Mouse (Mus musculus): Measurements from ENCODE around the gene Ablim1.
A peak's percentile ranks its signal among the peaks of the same experiment; 100 is the strongest.

Ablim1 gene

DNA sequence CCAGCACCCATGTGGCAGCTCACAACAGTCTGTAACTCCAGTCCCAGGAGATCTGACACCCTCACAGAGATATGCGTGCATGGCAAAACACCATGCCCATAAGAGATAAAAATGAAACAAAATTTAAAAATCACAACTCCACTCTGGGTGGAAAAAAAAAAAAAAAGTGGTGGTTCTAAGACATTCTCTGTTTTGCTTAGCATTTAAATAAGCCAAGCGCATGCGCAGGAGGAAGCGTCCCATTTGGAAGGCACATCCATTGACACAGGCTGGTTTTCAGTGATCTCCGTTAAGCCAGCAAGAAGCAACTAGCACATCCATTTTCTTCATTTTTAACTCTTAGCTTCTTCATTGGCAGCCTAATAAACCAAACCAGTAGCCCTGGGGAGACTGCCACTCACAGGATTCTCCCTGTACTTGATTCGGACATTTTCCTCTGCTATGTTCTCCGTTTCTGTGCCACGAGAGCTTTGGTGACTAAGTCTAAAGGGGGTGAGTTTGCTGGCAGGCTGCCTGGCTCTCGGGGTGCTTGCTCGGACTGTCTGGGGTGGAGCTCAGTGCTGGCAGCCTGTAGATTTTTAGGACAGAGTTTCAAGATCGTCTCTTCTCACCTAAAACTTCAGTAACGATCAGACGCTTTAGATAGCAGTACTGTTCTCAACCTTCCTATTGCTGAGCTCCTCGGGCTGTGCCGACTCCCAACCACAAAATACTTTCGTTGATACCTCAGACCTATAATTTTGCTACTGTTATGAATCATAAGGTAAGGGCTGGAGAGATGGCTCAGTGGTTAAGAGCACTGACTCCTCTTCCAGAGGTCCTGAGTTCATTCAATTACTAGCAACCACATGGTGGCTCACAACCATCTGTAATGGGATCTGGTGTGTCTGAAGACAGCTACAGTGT, 259.3 kb downstream of the Ablim1 start:
- no peak for DNase-seq

DNA sequence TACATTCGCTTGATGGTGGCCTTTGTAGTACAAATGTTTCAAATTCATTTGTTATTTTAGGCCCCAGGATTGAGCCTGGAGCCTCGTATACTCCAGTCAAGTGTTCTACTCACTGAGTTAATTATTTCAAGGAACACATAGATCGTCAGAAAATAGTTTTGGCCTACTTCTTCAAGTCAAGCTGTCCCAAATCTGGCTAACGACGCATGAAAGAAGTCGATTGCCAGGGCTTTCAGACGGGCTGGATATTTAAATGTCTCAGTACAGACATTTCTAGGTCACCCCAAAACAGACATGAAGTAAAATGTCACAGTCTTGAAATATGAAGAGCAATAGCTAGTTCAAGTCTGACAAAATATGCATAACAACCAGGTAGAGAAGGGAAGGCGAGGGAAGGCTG, 261.8 kb downstream of the Ablim1 start:
- no peak for DNase-seq

DNA sequence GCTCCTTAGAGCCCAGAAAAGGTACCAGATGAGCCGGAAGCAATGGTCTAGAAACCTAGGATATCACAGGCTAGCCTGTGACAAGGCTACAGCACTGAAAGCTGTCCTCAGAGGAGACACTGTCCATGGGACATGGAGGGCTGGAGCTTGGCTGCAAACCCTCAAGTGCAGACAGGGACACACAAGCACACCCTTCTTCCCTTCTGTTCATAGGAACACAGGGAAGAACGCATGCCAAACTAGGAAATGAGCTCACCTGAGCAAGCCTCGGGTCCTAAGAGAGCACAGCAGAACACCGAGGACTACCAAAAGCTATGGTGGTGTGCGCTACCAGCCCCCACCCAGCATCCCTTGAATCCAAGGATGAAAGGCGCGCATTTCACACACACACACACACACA, 262.7 kb downstream of the Ablim1 start:
- DNase-seq, result no peak

DNA sequence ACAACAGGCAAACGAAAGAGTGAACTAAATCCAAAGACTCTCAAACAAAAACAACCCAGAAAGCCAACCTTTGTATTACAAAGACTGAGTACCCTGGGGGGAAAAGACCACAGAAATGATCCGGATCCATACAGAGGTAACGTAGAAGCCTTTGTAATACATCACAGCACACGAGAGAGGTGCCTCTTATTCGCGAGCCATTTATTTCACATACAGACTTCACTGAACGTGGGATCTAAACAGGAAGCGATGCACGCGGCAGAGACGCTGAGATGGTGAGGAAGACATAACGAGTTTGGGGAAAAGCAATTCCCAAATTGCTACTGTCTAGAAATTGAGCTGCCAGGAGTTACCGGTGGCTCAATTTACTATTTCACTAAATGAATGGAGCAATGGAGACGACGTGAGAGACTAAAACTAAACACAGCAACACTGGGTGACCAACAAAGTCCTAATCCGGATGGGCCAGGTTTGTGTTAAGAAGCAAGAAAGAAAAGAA, 265.1 kb downstream of the Ablim1 start:
- no peak for DNase-seq

DNA sequence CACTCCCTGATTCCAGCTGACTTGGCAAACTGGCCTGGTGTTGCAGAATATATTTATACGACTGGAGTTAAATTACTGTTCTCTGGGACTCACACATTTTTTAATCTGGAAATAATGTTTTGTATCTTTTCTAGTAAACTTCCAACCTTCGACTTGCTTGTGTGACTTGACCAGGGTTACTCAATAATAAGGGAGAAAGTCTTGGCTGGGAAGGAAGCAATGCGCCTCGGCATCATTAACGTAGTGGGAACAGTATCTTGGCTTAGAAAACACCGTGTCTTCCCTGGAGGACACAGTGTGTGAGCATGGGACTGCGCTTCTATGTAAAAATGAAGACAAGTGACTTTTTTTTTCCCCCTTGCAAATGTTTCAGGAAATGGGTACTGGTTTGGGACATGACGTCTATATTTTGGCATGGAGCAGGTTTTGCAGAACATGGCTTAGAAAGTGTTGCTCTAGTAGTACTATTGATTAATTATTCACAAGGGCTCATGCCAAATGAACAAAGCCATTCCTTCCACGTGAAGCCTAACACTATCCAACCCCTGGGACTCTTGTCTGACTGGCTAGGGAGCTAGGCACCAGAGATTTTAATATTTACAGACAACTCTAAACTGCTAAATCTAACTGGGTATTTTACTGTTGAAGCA, 266.9 kb downstream of the Ablim1 start:
- DNase-seq, result peak; percentile 92

DNA sequence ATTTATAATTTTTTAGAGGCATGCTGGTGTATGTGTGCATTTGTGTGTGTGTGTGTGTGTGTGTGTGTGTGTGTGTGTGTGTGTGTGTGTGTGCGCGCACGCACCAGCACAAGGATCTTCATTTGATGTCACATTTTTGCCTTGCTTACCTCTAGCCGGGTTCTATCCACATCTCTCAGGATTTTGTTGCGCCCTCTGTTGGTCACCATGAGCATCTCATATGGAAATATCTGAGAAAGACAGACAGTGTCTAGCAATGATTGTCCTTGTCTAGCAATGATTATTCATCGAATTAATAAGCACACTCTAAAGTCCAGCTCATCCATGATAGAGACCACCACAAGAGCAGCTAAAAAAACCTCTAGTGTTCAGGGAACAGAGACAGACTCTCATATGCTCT, 275.5 kb downstream of the Ablim1 start:
- no peak for DNase-seq

DNA sequence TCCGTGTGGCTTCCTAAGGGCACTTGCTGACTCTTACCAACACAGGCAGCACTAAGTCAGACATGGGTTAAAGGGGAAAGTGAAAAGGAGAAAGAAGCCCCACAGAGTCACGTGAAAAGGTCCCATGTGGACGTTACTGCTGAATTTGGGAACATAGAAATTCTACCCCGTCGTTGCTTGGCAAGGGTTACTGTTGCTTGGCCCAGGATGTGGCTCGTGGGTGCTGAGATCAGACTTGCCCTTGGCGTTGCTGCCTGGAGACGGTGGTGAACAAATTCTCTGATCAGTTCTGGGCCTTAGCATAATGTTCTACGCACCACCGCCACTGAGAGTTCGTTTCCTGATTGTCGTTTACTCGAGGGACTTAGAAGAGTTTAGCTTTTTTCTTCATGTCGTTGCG, 277.9 kb downstream of the Ablim1 start:
- peak; percentile 89 for DNase-seq

DNA sequence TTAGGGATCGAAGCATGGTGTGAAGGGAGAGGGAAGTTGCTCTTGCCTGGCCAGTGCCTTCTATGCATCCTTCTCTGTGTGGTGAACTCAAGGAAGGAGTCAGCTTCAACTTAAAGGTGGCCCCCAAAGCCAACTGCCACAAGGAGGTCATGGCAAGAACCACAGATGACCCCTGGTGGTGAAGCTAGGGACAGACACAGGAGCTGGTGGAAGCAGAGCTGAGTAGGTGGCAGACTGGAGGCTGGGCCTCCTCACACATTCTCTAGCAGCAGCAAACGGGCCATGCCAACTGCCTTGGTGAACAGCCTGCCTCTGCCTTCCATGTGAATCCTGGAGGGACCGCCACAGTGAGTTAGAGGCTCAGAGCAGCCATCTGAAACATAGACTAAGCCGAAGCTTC, 283.1 kb downstream of the Ablim1 start:
- peak; percentile 97 for DNase-seq

DNA sequence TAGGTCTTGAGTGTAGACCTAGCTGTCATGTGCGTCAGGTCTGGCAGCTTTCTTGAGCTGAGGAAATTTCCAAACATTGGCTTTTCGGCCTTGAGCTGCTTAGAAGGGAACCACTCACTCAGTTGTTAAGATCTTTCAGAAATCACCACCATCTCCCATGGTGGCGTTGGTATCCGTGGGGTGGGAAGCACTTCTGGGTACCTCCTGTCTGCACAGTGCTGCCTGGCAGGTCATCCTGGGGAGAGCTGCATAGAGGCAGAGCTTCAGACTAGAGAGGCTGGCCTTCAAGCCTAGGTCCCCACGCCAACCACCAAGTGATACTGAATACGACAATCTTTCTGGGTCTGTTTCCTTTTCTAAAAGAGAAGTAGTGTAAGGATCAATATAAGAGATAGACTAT, 285.3 kb downstream of the Ablim1 start:
- DNase-seq, result peak; percentile 90

DNA sequence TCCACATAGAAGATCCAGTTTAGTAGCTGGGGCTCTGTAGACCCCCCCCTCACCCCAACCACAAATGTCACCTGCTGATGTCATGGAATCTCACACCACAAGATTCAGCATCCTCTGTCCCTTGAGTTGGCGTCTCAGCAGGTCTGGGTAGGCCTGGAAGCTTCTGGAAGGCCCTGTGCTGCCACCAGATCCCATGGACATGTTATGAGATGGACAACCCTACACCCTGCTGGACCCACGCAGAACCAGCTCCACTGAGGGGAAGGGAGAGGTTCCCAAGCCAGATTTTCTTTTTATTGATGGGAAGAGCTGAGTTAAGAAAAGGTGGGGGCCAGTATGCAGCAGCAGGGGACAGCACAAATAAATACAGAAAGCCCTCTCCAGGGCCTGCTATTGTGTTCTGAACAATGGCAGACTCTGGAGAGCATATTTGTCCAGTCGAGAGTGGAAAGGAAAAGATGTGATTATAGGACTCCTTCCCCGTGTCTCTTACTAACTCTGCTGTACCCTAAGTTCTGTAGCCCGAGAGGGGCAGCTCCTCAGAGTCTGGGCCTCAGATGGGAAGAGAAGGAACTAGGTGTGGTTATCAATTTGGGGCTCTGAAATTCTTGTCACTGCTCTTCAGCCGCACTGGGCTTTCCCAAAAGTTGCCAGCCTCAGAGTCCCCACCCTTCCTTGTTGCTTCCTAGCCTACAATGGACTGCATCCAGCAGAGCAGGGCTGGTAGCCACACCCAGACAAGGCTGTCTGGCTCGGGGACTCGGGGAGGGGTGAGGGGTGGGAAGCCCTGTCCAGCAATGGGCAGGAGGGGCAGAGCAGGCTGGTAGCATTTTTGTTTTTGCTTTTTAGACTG, 286.2 kb downstream of the Ablim1 start:
- peak; percentile 98 for DNase-seq

DNA sequence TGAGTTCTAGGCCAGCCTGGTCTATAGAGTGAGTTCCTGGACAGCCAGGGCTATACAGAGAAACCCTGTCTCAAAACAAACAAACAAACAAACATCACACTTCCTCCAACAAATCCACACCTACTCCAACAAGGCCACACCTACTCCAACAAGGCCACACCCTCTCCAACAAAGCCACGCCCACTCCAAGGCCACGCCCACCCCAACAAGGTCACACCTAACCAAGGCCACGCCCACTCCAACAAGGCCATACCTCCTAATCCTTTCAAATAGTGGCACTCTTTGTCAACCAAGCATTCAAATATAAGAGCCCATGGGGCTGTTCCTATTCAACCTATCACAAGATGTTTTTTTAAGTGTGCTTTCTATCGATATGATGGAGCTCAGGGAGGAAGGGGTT, 288.2 kb downstream of the Ablim1 start:
- peak; percentile 90 for DNase-seq

DNA sequence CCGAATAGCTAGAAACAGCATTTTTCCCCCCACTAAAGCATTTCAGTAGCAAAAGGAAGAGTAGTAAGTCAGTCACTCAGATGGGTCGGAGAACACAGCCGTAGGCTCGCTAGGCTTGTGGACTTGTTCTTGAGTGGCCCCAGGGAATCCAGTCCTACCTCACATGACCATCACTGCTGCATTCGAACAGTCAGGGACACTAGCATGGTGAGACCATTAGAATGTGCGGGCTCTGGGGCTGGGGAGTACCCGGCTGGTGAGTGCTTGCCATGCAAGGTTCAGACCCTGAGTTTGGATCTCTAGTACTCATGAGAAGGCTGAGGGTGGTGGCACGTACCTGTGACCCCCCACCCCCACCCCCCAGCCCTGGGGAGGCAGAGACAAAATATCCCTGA, 296.9 kb downstream of the Ablim1 start:
- peak; percentile 82 for DNase-seq

DNA sequence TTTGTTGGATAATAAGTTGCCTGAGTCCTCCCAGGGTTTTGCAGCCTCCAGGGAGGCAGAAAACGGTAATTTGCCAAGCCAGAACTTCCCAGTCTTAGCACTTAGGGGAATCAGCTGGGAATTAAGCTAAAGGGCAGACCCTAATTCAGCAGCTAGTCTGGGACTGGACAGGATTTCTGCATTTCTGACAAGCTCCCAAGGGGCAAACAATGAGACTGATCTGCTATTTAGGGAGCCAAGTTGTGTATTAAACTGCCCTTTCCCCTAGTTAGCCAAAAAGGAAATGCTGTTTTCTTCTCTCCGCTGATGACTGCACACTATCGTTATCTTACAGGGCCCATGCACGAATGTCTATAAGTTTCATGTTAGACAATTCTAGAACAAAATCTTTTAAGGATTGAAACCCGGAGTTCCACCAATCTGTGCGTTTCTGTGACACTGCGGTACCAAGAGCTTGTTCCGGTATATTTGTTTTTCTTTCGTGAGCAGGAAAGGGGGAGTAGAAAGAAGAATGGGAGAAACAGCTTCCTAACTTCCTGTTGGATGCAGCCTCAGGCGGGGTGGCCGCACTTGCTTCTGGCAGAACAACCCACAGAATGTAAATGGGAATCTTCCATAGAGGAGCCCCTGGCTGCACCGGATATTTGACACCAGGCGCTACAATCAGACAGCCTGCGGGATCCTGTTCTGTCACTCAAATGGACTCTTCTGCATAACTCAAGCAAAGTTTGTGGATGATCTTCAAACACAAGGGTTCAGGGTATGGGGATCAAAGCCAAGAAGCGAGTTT, 297.5 kb downstream of the Ablim1 start:
- peak; percentile 95 for DNase-seq

DNA sequence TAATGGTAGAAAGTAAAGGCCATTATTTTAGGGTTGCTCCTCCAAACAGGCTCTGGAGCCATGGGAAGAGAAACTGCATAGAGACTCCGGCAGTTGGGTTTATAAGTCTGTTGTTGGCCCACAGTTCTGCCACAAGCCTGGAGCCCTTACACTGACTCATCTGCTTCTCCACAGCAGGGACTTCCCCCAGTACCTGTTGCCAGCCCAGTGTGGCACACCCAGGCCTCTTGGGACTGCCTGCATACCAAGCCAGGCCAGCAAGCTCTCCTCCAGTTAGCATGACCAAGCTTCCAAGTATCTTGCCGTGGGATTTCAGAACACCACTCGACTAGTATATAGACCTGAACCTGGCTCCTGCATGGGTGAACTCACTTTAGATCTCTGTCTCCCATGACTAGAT, 299.9 kb downstream of the Ablim1 start:
- peak; percentile 90 for DNase-seq

DNA sequence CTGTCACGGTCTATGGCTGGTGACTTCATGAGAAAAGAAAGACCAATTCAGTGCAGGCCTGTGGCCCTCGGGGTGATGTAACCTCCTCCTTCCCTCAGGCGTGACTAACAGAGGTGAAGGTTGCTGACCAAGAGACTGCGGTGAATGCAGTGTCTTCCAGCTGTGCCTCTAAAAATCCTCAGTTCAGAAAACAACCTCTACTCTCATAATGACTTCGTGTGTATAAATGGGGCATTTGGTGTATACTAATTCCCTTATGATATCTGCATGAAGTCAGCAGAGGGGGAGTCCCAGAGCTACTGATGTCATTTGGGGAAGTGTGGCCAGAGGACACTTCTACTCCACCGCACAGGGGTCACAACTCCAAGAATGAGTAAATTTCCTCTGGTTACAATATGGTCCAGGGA, 301.4 kb downstream of the Ablim1 start:
- DNase-seq, result peak; percentile 80

DNA sequence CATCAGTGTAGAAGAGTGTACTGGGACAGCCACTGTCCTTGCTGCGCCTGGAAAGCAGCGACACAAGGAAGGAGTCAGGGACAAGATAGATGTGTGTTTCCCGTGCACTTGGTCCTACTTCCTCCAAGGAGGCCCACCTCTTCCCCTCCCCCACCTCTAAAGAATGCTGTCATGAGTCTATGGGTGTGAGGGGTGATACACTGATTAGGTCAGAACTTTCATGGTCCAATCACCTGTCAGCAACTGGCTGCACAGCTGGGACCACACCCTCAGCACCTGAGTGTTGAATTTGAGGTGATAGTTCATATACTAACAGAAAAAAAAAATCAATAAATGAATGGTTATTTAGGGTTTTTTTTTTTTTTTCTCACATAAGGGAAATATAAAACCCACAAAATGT, 302.7 kb downstream of the Ablim1 start:
- DNase-seq, result peak; percentile 66

DNA sequence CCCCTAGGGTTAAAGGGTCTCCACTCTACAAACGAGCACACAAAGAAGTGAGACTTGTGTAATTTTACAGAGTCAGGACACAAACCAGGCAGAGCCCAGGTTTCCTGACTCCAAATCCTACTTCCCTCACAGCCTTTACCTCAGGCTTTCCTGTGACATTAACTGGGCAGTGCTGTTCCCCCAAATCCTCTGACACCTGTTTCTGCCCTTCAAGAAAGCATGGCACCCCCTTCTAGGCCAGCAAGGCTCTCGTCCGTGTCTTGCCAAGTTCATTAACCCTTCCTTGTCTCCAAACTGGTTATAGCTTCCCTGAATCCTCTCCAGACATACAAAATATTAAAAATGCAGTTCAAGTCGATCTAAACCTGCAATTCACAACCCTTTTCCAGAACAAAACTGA, 304.7 kb downstream of the Ablim1 start:
- no peak for DNase-seq

DNA sequence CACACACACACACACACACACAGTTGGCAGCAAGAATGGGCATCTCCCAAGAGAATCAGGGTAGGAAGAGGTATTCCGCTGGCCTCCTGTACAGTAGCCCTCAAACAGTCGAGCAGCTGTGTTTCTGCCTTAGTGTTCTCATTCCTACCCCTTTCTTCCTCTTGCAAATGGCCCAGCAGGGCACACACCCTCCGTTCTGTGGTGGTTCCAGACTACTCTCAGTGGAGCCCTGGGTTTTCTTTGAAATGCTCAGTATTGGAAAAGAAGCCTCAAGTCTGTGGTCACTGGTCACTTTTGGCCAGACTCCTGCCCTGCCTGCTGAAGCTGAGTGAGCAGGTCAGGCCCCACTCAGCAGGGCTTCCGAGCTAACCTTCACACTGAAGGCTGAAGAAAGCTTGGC, 305.1 kb downstream of the Ablim1 start:
- DNase-seq, result peak; percentile 74

DNA sequence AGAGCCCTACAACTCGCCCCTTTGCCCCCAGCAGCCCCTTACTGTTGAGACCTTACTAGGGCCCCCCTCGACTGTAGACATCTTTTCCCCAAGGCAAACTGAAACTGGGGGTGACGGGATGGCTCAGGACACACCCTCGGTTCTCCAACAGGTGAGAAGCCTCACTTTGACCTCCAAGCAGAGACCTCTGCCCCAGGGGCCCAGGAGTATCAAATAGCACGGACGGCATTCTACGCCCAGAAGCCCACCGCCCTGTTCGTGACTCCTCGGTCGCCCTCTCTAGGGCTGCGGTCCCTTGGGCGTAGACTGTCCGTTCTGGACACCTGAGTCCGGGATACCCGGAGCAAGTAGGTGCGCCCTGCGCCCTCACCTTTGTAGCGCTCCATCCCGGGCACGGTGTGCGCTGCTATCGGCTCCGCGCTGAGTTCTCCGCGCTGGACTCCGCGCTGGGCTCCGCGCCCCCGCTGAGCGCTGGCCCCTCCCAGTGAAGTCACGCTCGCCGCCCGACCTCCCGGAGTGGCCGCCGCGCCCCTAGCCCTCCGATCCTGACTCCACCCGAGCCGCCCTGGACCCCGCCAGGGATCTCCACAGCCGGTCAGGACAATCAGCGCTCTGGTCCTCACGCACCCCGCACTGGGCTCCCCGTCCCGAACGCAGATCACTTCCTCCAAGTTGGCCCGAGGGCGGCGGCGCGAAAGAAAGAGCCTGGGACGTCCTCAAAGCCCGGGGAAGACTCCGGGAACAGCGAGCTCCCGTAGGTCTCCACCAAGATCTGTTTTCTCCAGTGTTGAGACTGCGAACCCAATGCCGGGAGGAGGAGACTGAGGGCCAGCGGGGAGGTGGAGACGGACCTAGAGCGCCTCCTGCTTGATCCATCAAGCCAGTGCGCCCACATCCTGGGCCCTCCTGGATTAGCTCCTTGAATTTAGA, 306.7 kb downstream of the Ablim1 start, which contains the start of gene Afap1l2:
Gene Afap1l2 (minus strand): TSS at position 448 of the 930 bp plus-strand sequence.
- peak; percentile 96 for DNase-seq

DNA sequence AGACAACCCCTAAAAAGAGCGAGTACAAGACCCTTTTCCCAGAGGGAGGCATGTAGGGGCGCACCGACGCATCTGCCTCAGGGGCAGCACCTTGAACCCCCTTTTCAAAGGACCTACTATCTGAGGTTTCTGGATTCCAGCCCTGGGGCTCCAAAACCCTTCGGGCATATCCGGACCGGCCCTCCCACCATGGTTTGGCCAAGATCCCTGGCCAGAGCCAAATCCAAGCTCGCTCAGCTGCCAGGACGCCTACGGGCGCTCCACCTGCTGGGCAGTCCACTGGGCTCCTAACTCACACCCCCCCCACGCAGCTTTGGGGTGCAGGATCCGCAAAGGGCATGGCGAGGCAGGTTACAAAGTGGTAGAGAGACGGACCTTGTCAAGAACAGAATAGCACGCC, 307.4 kb downstream of the Ablim1 start:
- peak; percentile 92 for DNase-seq

DNA sequence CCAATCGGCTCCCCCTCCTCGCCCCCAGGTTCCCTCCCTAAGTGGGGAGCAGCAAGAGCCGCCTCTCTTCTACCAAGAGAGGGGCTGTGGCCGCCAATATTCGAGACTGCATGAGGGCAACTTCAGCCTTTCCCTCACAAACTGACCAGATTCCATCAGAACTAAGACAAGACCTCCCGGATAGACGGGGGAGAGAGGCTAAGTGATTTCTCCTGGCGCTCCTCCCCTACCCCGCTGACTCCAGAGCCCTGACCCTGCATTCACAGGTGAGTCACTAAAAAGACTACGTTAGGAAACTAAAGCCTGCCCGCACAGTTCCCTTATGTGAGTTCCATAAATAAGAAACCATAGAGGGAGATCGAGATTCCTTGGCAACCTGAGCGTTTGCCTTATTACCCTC, 307.9 kb downstream of the Ablim1 start:
- peak; percentile 82 for DNase-seq
